9 mouse cellular contexts compared by ENCODE assay signal in genomic region chr8:120484460-120484859, GRCm38 (mm10).
DNase-seq lines count a peak whose midpoint lies in the region; ATAC-seq lines count a peak whose summit lies in the region.
"Had no signal": no experiment of that assay in that cellular context is flagged by ENCODE, and none has a peak within 500 bp of the region (broad histone marks: within the 10 kb centered on the region; RNA-seq: fewer than 3 reads in every experiment).

No protein-coding gene starts in this region.

- no peaks in the 10 kb centered on the region for H3K36me3 ChIP-seq in intestine, embryonic 16.5 days (ENCODE audit: control insufficient read depth, insufficient read depth, low read length)
- H3K36me3 ChIP-seq in intestine, embryonic 15.5 days: no peaks in the 10 kb centered on the region
- no peaks in the 10 kb centered on the region for H3K36me3 ChIP-seq in embryonic facial prominence, embryonic 12.5 days
- no peaks in the 10 kb centered on the region for H3K36me3 ChIP-seq in hindbrain, embryonic 13.5 days
- no peaks in the 10 kb centered on the region for H3K36me3 ChIP-seq in midbrain, embryonic 15.5 days (replicated peaks)

- no peaks in the 10 kb centered on the region for H3K9me3 ChIP-seq in intestine, embryonic 16.5 days (ENCODE audit: control insufficient read depth, low read length)
- H3K9me3 ChIP-seq in intestine, embryonic 15.5 days: no peaks in the 10 kb centered on the region
- H3K9me3 ChIP-seq in embryonic facial prominence, embryonic 12.5 days: no peaks in the 10 kb centered on the region
- H3K9me3 ChIP-seq in hindbrain, embryonic 13.5 days: no peaks in the 10 kb centered on the region
- H3K9me3 ChIP-seq in midbrain, embryonic 15.5 days: no peaks in the 10 kb centered on the region

- no peak overlapping the region for H3K27ac ChIP-seq in intestine, embryonic 16.5 days (ENCODE audit: low read length)
- H3K27ac ChIP-seq in intestine, embryonic 15.5 days: no peak overlapping the region
- H3K27ac ChIP-seq in embryonic facial prominence, embryonic 12.5 days: no peak overlapping the region
- H3K27ac ChIP-seq in hindbrain, embryonic 13.5 days: peak overlapping the region; percentile 84
- peak overlapping the region; percentile 57 for H3K27ac ChIP-seq in midbrain, embryonic 15.5 days
- H3K27ac ChIP-seq: kidney, postnatal 0 days had no signal

- no peak for ATAC-seq in intestine, embryonic 16.5 days
- ATAC-seq in intestine, embryonic 15.5 days: no peak
- ATAC-seq in embryonic facial prominence, embryonic 12.5 days (ENCODE audit: insufficient number of reproducible peaks, insufficient read depth, low FRiP score, low TSS enrichment): no peak
- ATAC-seq in hindbrain, embryonic 13.5 days (ENCODE audit: low FRiP score): no peak
- no peak for ATAC-seq in midbrain, embryonic 15.5 days (replicated peaks)

- H3K4me3 ChIP-seq in intestine, embryonic 16.5 days (ENCODE audit: low read length): no peak overlapping the region
- no peak overlapping the region for H3K4me3 ChIP-seq in intestine, embryonic 15.5 days (replicated peaks)
- no peak overlapping the region for H3K4me3 ChIP-seq in embryonic facial prominence, embryonic 12.5 days
- no peak overlapping the region for H3K4me3 ChIP-seq in hindbrain, embryonic 13.5 days
- H3K4me3 ChIP-seq in midbrain, embryonic 15.5 days: no peak overlapping the region

- peaks cover 31% of the 10 kb centered on the region for H3K4me1 ChIP-seq in intestine, embryonic 16.5 days (ENCODE audit: control insufficient read depth, insufficient read depth, low read length)
- peaks cover 39% of the 10 kb centered on the region for H3K4me1 ChIP-seq in intestine, embryonic 15.5 days (replicated peaks)
- peaks cover 39% of the 10 kb centered on the region for H3K4me1 ChIP-seq in embryonic facial prominence, embryonic 12.5 days
- peaks cover 45% of the 10 kb centered on the region for H3K4me1 ChIP-seq in hindbrain, embryonic 13.5 days (replicated peaks)
- H3K4me1 ChIP-seq in midbrain, embryonic 15.5 days: peaks cover 39% of the 10 kb centered on the region

- H3K27me3 ChIP-seq in intestine, embryonic 16.5 days (replicated peaks; ENCODE audit: control insufficient read depth, insufficient read depth, low read length): no peaks in the 10 kb centered on the region
- no peaks in the 10 kb centered on the region; the same call in 1 of the 2 replicates for H3K27me3 ChIP-seq in intestine, embryonic 15.5 days (replicated peaks)
- H3K27me3 ChIP-seq in embryonic facial prominence, embryonic 12.5 days: 0 out of 2 replicates have a peak, but pooled peaks cover 10% of the 10 kb centered on the region
- H3K27me3 ChIP-seq in hindbrain, embryonic 13.5 days: no peaks in the 10 kb centered on the region
- H3K27me3 ChIP-seq in midbrain, embryonic 15.5 days (replicated peaks): no peaks in the 10 kb centered on the region

- H3K4me2 ChIP-seq in intestine, embryonic 16.5 days (ENCODE audit: low read depth, low read length): no peak overlapping the region
- no peak overlapping the region for H3K4me2 ChIP-seq in intestine, embryonic 15.5 days (replicated peaks)
- no peak overlapping the region for H3K4me2 ChIP-seq in embryonic facial prominence, embryonic 12.5 days (replicated peaks)
- no peak overlapping the region for H3K4me2 ChIP-seq in hindbrain, embryonic 13.5 days
- H3K4me2 ChIP-seq in midbrain, embryonic 15.5 days: no peak overlapping the region

- 62% methylated on average over 6 of the region's 6 CpGs for WGBS in intestine, embryonic 16.5 days
- WGBS in intestine, embryonic 15.5 days: 72% methylated on average over 6 of the region's 6 CpGs
- WGBS in embryonic facial prominence, embryonic 12.5 days: 58% methylated on average over 6 of the region's 6 CpGs
- WGBS in hindbrain, embryonic 13.5 days: 34% methylated on average over 6 of the region's 6 CpGs
- 44% methylated on average over 6 of the region's 6 CpGs for WGBS in midbrain, embryonic 15.5 days

- DNase-seq in adrenal gland, adult 18-20 months (ENCODE audit: low spot score in 2 of 2): no peak
- no peak for DNase-seq in urinary bladder, adult 18-20 months (ENCODE audit: low spot score in 2 of 2)
- DNase-seq in spleen, postnatal 36 days (ENCODE audit: low spot score in 2 of 2): no peak

- H3K9ac ChIP-seq in intestine, embryonic 16.5 days (ENCODE audit: low read depth, low read length): peak overlapping the region; percentile 18; the same call in 1 of the 2 replicates
- no peak overlapping the region for H3K9ac ChIP-seq in intestine, embryonic 15.5 days
- peak overlapping the region; percentile 30; the same call in 1 of the 2 replicates for H3K9ac ChIP-seq in embryonic facial prominence, embryonic 12.5 days
- H3K9ac ChIP-seq in hindbrain, embryonic 13.5 days: peak overlapping the region; percentile 58
- H3K9ac ChIP-seq in midbrain, embryonic 15.5 days: no peak overlapping the region

Comparison
In these comparisons a context has a peak if more than half of its experiments do, and no peak if none do; other contexts are left out.
1. H3K9ac ChIP-seq: peak in intestine, embryonic 16.5 days (single experiment), embryonic facial prominence, embryonic 12.5 days (single experiment) and hindbrain, embryonic 13.5 days (single experiment); none in intestine, embryonic 15.5 days (single experiment) and midbrain, embryonic 15.5 days (single experiment).
2. H3K27ac ChIP-seq: peak in hindbrain, embryonic 13.5 days (single experiment) and midbrain, embryonic 15.5 days (single experiment); none in intestine, embryonic 16.5 days (single experiment), intestine, embryonic 15.5 days (single experiment) and embryonic facial prominence, embryonic 12.5 days (single experiment).